Mouse (Mus musculus) ovary, adult 18-20 months (tissue): ENCODE results near the gene Mllt10.
A peak's percentile ranks its signal among the peaks of the same experiment; 100 is the strongest.
"Not testable (repeated sequence)": the region's sequence is repeated elsewhere in the genome, so short reads cannot be mapped to it uniquely, and the experiment has no call there.

ENCODE experiments used
- DNase-seq: peaks from one replicate; pipeline ENCODE4 v3.0.0; 2022; ENCODE audit warnings: low spot score, mixed read lengths

Mllt10 gene

DNA sequence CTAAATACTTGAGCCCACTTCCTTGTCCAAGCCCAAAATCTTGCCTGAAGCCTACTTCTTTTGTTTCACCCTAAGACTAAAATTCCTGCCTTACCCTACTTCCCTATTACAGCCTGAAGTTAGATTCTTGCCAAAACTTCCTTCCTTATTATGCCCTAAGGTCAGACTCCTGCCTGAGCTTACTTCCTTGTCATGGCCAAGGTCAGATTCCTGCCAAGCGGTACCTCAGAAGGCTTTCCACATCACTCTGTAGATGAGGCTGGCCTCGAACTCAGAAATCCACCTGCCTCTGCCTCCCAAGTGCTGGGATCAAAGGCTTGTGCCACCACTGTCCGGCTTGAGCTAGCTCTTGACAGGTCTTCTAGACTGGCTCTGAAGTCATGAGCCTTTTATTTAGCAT lies 32.7 kb downstream of the Mllt10 start:
- not testable (repeated sequence) for DNase-seq

DNA sequence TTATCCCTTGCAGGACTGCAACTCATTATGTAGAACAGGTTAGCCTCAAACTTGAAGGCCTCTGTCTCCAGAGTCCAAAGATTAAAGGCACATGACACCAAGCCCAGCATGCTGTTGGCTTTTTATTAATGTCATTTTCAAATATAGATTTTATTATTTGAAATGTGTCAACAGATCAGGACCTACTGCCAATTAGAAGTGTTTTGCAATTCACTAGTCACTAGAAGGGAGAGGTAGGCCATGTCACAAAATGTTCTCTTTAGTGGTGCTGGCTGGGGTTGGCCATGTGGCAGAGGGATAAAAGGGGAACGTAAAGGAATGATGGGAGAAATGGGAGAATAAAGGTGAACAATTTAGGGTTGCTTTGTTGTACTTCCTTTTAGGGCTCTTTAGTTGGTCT lies 38.8 kb downstream of the Mllt10 start:
- DNase-seq, result no peak

DNA sequence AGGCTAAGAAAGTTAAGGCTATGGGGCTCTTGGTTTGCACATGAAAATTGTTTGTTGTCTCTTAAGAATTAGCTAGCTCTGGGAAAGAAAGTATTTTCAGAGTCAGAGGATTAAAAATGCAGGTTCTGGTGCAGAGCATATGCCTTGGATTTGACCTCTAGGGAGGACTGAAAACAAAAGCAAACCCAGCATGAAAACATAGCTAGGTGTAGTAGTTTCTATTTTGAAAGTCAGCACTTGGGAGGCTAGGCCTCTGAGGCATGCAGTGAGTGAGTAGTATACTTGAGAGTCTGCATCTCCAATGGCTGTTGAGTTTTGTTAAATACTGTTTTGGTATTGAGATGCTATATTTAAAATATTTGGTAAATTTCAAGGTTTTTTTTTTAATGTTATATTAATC lies 39.3 kb downstream of the Mllt10 start:
- DNase-seq, result no peak

DNA sequence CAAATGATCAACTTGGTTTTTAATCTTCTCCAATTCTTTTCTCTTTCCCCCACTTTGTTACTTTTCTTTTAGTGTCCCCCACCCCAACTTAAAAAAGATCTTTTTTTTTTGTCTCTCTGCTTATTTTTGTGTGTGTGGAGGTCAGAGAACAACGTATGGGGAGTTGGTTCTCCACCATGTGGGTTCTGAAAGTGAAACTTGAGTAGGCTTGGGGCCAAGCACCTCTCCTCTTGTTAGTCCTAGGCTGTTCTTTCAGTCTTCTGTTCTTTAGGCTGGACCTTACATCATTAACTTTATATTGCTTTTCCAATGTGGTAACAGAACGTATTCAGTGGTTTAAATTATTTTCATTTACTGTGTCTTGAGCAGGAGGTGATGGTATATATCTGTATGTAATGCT lies 40.8 kb downstream of the Mllt10 start:
- no peak for DNase-seq

DNA sequence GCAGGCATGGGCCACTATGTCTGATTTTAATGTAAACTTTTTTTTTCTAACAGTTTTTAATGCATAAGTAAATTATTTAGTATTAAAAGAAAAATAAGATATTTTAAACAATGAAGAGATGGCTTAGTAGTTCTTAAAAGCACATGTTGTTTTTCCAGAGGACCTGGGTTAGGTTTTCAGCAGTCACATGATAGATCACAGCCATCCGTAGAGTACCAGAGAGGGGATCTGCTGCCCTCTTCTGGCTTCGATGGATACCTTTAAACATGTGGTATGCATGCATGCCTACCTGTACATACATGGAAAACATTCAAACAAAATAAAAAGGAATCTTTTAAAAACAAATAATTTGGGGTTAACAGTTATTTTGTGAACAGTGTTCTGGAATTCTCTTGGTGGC lies 45.9 kb downstream of the Mllt10 start:
- DNase-seq, result no peak

DNA sequence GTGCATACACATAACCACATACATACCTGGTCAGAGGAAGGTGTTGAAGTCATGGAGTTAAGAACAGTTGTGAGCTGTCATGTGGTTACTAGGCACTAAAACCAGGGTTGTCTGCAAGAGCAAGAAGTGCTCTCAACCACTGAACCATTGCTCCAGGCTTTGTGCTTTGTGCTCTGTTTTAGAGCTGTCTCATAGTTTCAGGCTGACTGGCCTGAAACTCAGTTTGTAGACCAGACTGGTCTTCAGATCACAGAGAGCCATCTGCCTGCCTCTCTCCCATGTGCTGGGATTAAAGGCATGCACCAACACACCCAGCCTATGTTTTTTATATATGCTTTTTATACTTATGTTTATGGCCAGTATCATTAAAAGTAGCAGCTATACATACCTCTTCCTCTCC lies 52.5 kb downstream of the Mllt10 start:
- DNase-seq, result no peak

DNA sequence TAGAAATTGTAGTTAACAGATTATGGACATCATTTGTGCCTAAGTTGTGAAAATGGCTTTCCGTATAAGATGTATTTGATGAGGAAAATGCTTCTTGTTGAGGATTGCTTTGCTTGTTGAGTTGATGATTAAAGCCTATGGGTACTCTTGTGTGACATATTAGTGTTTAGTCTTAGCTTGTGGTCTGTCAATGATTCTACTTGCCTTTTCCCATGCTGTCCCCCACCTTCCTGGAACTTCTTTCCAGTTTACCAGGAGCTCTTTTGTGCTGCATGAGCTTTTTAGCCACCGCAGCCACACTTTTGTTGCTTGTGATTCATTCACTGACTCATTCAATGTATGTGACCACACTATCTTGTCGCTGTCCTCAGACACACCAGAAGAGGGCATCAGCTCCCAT lies 53.2 kb downstream of the Mllt10 start:
- no peak for DNase-seq

DNA sequence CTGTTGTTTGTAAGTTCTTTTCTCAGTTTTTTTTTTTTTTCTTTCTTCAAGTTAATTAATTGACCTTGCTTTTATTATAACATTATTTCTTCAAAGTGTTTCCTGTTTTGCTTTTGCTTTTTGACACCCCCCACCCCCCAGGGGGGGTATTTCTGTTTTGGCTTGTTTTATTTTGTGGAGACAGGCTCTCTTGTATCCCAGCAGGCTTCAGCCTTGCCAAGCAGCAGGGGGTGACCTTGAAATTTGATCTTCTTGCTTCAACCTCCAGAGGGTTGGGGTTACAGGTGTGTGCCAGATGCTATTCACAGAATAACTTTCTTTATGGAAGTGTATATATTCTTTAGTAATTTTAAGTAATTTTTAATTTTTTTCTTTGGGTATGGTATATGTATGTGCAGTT lies 56.4 kb downstream of the Mllt10 start:
- no peak for DNase-seq

DNA sequence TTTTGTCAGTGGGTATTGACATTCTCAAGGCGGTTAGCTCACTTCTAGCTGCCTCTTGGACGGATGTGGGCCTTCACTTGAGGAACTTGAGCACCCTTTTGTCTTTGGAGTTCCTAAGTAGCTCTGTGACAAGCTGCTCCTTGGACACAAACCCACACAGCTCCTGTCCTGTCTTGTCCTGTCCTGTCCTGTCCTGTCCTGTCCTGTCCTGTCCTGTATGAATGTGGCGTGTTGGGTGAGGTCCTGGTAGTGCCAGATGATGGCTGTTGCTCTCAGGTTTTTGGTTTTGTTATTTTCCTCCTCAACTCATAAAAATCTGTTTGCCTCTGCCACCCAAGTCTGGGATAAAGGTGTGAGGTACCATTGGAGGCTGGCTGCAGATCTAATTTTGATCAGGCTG lies 61.4 kb downstream of the Mllt10 start:
- no peak for DNase-seq

DNA sequence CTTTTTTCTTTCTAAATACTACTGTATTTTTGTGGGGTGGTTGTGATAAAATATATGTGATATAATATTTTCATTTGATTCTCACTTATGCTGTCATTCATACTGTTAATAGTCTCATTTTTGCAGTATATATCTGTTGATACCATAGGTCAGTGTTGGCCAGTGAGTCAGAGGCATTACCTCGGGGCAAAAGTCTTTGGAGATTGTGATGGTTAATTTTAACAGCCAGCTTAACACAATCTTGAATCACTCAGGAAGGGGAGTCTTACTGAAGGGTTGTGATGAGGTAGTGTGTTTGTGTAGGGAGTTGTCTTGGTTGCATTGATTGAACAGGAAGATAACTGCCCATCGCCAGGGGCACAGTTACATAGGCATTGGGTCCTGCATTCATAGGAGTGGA lies 83.1 kb downstream of the Mllt10 start:
- DNase-seq, result no peak

DNA sequence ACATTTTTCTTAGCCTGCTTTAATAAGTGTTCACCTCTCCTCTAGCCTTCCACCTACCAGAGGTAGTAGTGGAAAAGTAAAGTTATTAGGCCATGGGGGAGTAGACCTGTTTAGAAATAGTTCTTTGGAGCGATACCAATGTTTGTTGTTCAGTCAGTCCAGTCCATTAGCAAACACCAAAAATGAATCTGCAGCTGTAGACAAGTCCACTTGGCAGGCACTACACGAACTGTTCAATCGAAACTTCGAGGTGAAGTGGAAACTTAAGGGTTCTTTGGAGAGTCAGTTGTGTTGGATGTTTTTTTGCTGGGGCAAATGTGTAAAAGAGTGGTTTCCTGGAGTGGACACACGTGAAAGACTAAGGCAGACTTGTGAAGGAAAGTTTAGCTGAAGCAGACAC lies 84.6 kb downstream of the Mllt10 start:
- no peak for DNase-seq

DNA sequence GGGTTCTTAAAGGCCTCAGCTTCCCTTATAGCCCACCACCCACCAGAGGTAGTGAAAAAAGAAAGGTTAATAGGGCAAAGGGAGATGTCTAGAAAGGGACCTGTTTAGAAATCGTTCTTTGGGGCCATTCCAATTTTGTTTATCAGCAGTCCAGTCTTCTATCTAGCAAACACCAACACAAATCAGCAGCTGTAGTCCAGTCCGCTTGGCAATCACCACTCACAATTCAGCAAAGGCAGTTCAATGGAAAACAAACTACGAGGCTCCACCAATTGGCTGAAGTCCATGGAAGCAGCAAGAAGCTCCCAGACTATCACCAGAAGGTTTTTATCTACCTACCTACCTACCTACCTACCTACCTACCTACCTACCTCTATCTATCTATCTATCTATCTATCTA lies 101.1 kb downstream of the Mllt10 start:
- no peak for DNase-seq

DNA sequence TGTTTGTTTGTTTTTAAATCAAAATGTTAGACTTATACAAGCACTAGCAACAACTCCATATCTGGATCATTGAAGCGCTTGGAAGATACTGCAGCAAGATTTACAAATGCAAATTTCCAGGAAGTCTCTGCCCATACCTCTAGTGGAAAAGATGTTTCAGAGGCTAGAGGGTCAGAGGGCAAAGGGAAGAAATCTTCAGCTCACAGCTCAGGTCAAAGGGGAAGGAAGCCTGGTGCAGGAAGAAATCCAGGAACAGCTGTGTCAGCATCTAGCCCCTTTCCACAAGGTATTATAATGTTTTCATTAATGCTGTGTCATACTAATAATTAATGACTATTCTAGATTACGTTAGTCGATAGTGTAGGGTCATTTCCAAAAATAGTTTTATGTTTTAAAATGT lies 104.4 kb downstream of the Mllt10 start:
- DNase-seq, result no peak

DNA sequence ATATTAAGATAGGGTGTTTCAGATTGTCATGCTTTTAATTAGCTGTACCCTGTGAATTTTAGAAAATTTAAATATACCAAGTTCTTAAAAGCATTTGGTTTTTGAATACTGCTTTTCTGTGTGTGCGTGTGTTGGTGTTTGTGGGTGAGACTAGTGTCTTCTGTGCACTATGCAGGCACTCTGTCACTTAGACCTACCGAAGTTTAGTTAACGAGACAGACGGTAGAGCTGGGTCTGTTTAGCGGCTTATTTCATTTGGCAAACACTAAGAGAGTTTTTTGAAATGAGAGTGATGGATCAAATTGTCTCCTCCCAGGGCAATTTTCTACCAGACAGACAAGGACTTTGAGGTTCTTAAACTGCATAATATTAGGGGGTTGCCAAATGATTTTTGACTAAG lies 106.0 kb downstream of the Mllt10 start:
- no peak for DNase-seq

DNA sequence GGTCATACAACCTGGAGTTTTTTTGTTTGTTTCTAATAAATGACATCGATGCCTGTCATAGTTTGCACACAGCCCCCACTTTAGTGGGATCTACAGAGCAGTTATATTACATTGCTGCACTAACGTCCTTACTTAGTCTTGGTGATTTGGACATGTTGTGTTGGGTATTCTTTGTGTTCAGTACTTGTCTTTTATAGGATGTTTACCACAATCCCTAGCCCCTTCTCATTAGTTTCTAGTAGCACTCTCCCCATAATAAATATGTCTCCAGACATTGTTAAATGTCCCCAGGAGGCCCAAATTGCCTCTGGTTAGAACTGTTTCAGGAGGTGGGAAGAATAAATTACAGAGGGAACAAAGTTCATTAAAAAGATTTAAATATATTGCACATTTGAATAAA lies 110.5 kb downstream of the Mllt10 start:
- DNase-seq, result no peak

DNA sequence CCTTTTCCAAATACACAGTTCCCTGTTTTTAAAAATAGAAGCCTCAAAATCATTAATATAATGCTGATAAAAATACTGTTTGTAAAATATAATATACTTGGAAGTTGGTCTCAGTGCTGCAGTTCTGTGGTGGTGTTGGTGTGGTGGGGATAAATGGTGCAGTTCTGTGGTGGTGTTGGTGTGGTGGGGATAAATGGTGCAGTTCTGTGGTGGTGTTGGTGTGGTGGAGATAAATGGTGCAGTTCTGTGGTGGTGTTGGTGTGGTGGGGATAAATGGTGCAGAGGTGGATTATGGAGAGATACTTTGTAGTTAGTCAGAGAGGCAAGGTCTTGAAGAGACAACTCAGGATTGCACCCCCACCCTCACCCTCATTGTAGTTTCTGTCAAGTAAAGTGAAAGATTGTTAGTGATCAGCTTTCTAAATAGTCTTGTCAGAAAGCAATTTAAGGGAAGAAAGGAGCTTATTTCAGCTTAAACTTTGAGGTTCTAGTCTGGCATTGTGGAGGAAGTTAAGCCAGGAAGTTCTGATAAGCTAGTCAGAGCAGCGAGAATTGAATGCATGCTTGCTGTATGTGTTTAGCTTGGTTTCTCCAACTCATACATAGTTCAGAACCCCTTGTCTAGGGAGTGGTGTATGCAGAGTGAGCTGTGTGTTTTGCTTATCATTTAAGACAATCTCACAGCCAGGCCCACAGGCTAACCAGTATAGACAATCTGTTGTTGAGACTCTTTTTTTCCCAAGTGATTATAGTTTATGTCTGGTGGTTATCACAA lies 114.3 kb downstream of the Mllt10 start:
- DNase-seq, result no peak

DNA sequence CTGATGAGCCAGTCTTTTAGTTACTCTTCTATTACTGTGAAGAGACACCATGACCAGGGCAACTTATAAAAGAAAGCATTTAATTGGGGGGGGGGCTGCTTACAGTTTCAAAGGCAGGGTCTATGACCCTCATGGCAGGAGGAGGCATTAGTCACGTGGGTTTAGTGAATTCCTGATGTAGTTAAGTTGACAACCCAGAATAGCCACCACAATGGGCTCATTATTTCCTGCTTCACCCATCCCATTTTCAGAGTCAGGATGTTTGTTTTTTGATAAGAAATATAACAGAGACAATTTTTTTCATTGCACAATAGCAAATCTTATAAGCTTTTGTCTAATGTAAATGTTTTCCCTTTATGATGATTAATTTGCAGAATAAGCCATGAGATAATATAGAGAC lies 120.2 kb downstream of the Mllt10 start:
- no peak for DNase-seq

DNA sequence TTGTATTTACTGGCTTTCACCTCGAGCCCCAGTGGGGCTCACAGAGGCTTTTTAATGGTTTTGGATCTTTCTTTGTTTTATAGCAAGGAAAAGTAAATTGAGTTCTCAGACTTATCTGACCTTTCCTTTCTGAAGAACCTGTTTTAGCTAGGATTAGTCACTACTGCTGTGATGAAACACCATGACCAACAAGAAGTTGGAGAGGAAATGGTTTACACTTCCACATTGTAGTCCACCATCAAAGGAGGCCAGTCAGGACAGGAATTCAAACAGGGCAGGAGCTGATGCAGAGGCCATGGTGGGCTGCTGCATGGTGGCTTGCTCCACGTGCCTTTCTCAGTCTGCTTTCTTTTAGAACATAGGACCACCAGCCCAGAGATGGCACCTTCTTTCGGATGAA lies 121.2 kb downstream of the Mllt10 start:
- DNase-seq, result no peak

DNA sequence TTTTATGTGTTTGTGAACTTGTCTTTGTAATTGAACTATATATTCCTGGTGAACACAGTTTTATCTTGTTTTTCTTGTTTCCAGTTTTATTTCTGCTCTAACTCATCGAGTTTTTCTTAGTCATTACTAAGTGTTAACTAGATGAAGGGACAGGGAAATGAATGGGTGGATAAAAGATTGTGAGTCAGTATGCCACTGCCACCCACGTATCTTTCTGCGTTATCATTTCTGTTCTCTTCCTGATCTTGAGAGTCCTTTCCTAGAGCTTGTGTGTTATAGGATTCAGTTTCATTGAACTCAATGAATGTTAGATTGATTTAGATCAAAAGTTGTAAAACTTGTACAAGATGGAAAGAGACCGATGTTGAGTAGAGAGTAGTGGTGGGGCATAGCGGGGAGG lies 125.3 kb downstream of the Mllt10 start:
- DNase-seq, result no peak

DNA sequence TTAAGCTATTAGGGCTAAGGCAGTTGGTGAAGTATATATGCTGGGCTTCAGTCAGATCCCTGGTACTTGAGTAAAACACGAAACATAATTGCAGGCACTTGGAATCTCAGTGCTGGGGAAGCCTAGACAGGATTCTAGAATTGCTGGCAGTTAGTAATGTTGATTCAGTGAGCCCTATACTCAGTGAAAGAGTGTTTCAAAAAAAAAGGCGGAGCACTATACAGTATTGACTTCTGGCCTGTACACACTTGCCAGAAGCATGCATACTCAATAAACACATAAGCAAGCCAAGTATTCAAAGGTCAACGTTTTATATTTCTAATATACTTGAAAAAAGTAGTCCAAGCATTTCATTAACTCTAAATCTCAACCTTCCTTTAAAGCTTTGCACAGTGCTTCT lies 126.6 kb downstream of the Mllt10 start:
- DNase-seq, result no peak

DNA sequence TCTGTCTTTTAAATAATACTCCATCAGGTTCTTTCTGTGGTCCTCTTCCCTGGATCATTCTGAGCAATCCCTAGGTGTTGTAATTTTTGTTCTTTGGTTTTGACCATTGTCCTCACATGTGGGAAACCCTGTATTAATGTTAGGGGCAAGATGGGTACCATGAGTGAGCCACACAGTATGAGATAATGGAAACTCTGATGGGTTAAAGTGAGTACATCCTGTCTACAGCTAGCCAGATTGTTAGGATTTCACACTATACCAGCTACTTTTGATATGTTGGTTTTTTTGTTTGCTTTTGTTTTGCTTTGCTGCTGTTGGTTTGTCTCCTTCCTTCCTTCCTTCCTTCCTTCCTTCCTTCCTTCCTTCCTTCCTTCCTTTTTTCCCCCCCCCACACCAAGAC lies 128.0 kb downstream of the Mllt10 start:
- DNase-seq, result no peak

DNA sequence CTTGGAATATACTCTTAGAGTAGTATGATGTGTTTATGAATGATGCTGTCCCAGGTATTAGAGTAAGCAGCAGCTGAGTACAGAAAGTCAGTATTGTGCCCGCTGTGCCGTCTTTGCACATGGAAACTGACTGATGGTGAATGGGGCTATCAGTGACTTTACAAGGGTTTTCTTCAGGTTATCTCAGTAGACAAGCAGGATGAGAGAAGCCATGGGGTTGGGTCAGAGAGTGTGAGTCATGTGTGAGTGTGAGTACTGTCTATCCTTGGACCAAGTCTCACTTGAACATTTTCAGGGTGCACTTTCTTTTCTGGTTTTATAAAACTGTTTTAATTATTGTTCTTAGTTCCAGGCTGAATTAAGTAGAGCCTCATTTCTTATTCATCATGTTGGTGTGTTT lies 133.3 kb downstream of the Mllt10 start:
- DNase-seq, result no peak

DNA sequence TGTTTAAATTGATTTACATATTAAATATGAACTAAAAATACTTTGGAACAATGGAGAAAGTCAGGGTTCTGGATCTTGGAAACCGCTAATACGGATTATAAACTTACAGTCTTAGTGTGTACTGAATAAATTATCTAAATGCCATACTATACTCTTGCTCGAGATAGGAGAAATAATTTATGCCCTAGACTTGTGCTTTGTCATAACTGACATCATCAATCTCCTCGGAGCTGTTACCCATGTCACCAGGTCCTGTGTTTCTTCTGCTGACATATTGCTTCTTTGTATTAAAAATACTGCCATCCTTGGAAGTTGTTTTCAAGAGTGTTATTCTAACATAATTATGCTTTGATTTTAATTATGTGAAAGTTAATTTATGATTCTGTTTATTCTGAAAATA lies 140.2 kb downstream of the Mllt10 start:
- no peak for DNase-seq

DNA sequence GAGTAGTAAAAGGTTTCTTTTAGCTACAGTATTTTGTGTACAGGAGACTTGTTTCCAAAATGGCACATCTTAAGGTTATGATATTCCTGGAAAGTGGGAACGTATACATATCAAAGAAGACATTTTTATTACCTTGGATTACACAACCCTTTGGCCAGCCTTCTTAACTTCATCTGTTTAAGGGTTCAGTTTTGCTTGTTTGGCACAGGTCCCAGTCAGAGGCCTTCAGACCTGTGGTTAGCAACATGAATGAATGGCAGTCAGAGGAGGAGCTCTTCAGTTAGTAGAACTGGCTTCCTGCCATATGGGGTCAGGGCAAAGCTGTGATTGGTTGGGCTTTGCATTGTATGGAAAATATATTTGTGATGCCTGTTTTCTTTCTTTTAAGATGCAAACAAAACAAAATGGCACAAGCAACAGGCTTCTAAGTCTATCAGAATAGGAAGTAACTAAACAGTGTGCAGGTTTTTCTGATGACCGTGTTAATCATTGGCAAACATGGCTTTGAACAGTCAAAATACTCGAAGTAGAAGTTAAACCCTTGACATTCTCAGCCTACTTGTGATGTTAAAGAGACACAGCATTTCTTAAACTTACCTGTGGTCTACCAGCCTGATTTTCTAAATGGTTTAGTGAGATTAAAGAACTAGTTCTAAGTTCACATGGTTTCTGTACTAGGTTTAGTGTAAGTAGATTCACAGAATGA lies 140.8 kb downstream of the Mllt10 start:
- DNase-seq, result peak; percentile 71
